Mouse (Mus musculus) c-Kit-negative CD71-positive TER-119-positive erythroid progenitor cells, embryonic 14.5 days (primary cell): ENCODE data around the gene Jund.

Experiments used
- DNase-seq: peaks from one replicate; pipeline ENCODE4 v3.0.0-alpha.2; 2013; ENCODE audit warnings: low read depth, low spot score

Gene Jund

GRCm38 (mm10) chr8:70725792-70726447, 27.2 kb downstream of the Jund start:
- DNase-seq = no peak

GRCm38 (mm10) chr8:70726721-70727120, 28.0 kb downstream of the Jund start:
- DNase-seq = no peak

DNA sequence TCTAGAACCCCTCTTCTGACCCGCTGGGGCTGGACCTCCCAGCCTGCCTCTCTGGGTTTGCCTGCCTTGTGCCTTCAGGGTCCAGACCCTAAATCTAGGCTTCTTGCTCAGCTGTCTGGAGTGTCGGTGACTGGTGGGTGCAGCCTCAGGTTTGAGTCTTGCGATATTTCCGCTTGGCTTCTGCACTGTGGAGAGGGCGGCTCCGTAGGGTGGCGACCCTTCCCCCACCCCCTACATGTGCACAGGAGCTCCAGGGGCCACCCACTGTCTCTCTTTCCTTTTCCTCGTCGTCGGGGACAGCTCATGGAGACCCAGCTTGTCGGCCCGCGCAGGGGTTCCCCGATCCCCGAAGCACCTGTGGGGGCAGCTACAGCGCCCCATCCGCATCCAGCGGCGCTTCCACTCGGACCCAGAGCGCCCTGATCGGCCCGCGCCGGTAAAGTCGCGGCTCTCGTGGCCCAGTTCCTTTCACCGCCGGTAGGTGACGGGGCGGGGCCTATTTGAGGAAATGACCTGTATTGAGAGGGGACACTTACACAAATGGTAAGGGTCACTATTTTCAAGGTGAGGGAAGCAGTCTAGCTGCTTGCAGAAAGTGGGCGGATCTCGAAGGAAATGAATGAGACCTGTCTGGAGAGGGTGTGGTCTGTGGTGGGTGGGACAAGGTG, 31.2 kb downstream of the Jund start:
- DNase-seq = no peak

DNA sequence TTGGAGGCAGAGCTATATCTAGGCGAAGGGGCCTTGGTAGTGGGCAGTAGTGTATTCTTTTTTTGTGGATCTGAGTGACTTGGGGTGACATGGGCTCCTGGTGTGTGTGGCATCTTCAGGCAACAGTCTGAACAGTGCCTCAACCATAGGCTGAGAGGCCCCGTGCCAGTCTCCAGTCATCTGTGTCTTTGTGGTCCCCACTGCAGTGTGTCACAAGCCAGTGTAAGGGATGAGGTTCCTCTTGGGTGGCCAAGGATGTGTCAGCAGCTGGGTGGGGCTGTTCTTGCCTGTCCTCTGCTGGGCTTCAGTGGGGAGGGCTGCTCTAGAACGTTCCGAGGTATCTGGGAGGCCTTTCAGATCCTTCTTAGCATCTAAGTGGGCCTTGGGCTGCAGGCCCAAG, 32.2 kb downstream of the Jund start:
- no peak for DNase-seq

GRCm38 (mm10) chr8:70737705-70738104, 39.0 kb downstream of the Jund start:
- DNase-seq = no peak

DNA sequence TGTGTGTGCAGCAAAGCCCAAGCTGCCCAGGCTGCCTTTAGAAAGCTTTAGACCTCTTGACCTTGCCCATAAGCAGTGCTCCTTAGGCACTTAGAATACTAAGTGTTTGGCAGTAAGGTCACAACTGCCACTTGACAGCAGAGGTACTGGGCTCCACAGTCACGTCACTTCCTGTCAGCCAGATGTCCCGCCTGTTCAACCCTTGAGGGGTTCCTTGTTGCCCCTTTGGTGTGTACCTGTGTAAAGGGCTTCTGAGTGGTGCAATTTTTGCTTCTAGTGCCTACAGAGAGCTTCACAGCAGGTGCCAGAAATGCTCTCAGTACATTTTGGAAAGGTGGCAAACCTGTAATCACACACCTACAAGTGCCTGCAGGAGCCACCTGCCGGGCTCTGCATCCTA, 39.5 kb downstream of the Jund start:
- DNase-seq = no peak

GRCm38 (mm10) chr8:70741661-70742060, 42.9 kb downstream of the Jund start:
- no peak for DNase-seq

GRCm38 (mm10) chr8:70742176-70742575, 43.4 kb downstream of the Jund start:
- no peak for DNase-seq

DNA sequence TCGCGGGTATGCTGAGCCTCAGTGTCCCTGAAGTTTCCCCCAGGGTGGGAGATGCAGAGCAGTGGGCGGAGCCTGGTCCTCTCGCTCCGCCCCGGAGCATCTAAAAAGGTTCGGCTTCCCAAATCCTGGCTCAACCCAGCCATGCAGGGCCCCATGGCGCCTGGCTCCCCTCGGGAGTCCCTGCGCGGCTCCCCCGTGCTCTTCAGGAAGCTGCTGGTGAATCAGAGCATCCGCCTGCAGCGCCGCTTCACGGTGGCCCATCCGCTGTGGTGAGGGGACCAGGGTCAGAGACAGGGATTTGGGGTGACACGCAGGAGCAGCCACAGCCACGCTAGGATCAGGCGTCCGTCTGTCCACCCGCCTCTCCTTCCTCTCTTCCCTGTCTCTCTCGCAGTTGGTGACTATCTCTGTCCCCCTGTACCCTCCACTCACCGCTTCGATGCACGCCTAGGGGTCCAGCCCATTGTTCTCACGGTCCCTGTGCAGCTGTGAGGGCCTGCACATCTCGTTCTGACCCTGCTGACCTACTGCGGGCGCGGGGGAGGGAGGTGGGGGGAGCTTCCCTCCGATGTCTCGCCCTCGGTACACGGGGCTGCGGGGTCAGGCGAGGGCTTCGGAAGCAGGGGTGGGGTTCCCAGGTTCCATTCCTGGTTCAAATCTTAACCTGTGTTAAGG, 44.4 kb downstream of the Jund start:
- DNase-seq = no peak

- no peak for DNase-seq
These were observed 45.2 kb downstream of the Jund start for GRCm38 (mm10) chr8:70743656-70744590.

GRCm38 (mm10) chr8:70744806-70745205, 46.1 kb downstream of the Jund start:
- no peak for DNase-seq

DNA sequence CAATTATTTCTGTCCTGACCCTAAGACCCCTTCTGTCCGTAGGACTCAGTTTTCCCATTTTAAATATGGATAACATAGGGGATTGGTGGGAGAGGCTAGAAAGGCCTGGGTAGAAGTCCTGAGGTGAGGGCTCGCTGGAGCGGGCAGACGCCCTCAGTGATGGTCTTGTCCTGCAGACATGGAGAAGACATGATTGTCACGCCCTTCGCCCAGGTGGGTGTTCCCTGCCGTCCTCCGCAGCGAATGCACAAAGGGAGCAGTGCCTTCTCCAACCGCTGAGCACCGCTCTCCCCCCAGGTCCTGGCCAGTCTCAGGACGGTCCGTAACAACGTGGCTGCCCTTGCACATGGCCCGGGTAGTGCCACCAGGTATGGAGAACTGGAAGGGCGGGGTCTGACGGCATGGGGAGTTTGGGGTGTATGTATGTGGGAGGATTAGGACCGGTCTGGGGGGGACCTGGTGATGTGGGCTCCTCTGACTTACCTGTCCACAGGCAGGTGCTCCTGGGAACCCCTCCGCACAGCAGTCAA, 47.0 kb downstream of the Jund start:
- no peak for DNase-seq

DNA sequence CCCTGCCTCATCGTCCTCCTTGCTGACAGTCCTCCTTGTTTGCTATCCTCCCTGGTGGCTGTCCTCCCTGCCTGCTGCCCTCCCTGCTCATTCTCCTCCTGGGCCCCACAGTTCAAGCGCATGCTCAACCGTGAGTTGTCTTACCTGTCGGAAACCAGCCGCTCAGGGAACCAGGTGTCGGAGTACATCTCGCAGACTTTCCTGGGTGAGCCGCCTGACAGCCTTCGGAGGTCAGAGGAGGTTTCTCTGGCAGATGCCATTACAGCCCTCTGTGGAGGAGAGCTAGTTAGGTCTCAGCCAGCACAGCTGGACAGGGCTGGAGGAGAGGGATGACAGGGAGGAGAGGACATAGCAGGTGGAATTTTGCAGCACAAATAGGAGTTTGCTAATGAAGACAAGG, 47.9 kb downstream of the Jund start:
- DNase-seq = no peak

GRCm38 (mm10) chr8:70747211-70747890, 48.6 kb downstream of the Jund start:
- no peak for DNase-seq

- DNase-seq = no peak
These were observed 49.7 kb downstream of the Jund start for GRCm38 (mm10) chr8:70748246-70749096.

DNA sequence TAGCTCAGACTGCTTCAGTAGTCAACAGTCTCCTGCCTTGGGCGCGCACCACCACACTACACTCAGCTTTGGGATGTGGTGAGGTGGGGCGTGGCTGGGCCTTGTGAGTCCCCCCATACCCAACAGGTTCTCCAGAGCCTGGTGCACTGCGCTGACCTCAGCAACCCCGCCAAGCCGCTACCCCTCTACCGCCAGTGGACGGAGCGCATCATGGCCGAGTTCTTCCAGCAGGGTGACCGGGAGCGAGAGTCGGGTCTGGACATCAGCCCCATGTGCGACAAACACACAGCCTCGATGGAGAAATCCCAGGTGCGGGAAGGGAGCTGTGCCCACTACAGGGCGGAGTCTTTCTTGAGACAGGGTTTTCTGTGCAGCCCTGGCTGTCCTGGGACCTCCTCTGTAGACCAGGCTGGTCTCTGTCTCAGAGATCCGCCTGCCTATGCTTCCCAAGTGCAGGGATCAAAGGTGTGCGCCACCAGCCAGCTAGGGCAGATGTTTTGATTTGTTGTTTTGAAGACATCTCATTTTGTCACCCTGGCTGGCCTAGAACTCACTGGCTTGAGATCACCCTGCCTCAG, 50.4 kb downstream of the Jund start:
- no peak for DNase-seq
